Mouse (Mus musculus) bone marrow macrophage, adult 2 months (primary cell): Measurements from ENCODE around the gene Prss16. TPM values are rescaled to one million over a fixed set of nuclear protein-coding genes. Genes with fewer than 3 reads are reported as not detected.
A peak's percentile ranks its signal among the peaks of the same experiment; 100 is the strongest.

Experiments
- H3K27ac ChIP-seq: 2 replicates; pipeline ENCODE4 v1.5.1; 2012; ENCODE audit warnings: low read depth, low read length; ENCODE audit not compliant: insufficient read depth
- H3K4me1 ChIP-seq: 2 replicates; pipeline ENCODE4 v1.6.1; 2012; ENCODE audit warnings: low read length; ENCODE audit not compliant: control insufficient read depth, insufficient read depth
- H3K4me3 ChIP-seq: 2 replicates; pipeline ENCODE4 v1.5.1; 2012; ENCODE audit warnings: mild to moderate bottlenecking, low read length, moderate library complexity; ENCODE audit not compliant: insufficient read depth
- CTCF ChIP-seq: IDR thresholded peaks from 2 replicates; pipeline ENCODE4 v1.5.1; 2012; ENCODE audit warnings: low read depth, mild to moderate bottlenecking, low read length, moderate library complexity
- POLR2A ChIP-seq: IDR thresholded peaks from 2 replicates; pipeline ENCODE4 v1.6.1; 2012; ENCODE audit warnings: mild to moderate bottlenecking, low read depth, low read length, borderline replicate concordance
- polyA plus RNA-seq: library from polyadenylated mRNA; stranded (reverse); fragments of >200 nt; gene quantifications from 2 replicates; pipeline ENCODE4 v1.2.4, GENCODE M21; 2012; ENCODE audit not compliant: missing spikeins, insufficient read depth, insufficient read length

Gene Prss16
- polyA plus RNA-seq, 1 experiment: 3.4 TPM

DNA sequence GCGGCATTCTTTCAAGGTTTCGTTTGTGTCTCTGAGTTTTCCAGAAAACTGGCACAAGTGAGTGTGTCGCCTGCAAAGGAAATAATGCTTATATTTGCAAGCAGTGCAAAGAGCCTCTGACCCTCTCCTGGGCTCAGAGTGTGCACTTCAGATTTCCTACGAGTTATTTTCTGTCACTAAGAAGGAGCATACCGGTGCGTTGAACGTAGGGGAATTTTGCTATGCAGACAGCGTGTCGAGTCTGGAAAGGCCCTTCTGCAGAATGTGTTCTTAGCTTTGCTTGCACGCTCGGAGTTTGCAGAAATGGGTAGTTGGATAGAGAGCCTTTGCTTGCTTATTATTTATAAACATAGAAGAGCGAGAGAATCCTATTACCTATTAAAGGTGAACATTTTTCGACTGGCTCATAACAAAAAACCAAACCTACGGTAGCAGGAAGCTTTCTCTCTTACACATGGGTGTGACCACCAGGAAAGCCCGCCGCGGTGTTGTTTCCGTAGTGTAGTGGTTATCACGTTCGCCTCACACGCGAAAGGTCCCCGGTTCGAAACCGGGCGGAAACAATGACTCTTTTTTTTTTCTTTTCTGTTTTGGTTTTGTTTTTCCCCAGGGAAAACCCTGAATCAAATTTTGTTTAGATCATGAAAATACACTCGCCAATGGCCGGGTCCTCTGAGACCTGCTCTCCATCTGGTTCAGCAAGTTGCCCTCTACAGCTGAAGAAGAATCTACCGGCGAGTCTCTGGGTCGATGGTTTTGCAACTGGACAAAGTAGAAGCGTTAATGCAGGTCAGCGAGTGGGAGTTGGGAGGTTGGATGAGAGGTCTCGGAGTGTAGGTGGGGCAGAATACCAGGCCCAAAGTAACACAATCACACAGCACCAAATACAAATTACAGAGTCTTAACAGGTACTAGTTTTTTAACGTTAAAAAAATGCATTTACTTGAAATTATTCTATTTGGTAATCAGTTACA lies 16.8 kb upstream of the Prss16 start:
- Histone ChIP-seq H3K27ac (no peak overlapping the region), H3K4me1 (no peaks in the 10 kb centered on the region), H3K4me3 (peak overlapping the region; percentile 58)
- TF ChIP-seq CTCF (no peak), POLR2A (no peak)

GRCm38 (mm10) chr13:22022241-22022640 lies 12.7 kb upstream of the Prss16 start:
- TF ChIP-seq POLR2A (no peak), CTCF (no peak)
- Histone ChIP-seq H3K27ac (no peak overlapping the region), H3K4me1 (peaks cover 4% of the 10 kb centered on the region; the same call in 1 of the 2 replicates), H3K4me3 (peak overlapping the region; percentile 61)

DNA sequence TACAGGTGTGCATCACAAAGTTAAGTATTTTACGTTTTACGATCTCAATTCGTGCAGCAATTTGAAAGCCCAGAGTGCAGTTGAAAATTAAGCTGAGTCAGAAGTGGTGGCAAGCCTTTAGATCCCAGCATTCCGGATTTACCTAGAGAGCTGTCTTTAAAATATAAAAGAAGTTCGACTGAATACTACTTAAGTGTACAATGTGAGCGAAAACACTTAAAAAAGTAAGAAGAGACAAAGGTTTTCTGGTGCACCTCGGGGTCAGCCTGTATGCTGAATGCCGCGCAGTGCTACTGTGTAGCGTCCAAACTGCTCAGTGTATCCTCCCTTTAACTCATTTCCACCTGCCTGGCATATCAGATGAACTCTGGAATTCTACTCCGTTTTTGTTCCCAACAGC lies 12.0 kb upstream of the Prss16 start:
- TF ChIP-seq CTCF (no peak), POLR2A (no peak)
- peak overlapping the region; percentile 13; the same call in 1 of the 2 replicates for H3K27ac ChIP-seq

DNA sequence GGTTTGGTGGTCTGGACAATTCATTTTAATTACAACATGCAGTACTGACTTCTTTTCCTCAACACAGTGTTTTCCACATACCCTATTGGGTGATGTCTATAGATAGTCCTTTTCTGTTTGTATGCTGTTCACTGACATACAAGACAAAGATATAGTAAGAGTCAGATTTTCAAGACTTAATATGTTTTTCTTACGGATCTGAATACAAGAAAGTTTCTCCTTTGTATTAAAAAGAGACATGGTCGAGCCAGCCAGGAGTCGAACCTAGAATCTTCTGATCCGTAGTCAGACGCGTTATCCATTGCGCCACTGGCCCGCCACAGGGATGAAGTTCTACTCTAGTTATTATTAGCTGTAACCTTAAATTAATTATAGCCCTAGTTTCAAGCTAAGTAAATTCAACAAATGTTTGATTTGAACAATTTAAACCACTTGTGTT lies 11.4 kb upstream of the Prss16 start:
- 0 out of 2 replicates have a peak overlapping the region, but pooled peaks have one; percentile 13 for H3K27ac ChIP-seq
- TF ChIP-seq POLR2A (no peak), CTCF (no peak)
- peak overlapping the region; percentile 61 for H3K4me3 ChIP-seq
- H3K4me1 ChIP-seq: peaks cover 4% of the 10 kb centered on the region; the same call in 1 of the 2 replicates

More for the DNA sequence above, 12.0 kb upstream of the Prss16 start:
- H3K4me1 ChIP-seq: peaks cover 4% of the 10 kb centered on the region; the same call in 1 of the 2 replicates
- H3K4me3 ChIP-seq: peak overlapping the region; percentile 61

GRCm38 (mm10) chr13:22019934-22020835 lies 10.6 kb upstream of the Prss16 start:
- no peak overlapping the region for H3K27ac ChIP-seq

DNA sequence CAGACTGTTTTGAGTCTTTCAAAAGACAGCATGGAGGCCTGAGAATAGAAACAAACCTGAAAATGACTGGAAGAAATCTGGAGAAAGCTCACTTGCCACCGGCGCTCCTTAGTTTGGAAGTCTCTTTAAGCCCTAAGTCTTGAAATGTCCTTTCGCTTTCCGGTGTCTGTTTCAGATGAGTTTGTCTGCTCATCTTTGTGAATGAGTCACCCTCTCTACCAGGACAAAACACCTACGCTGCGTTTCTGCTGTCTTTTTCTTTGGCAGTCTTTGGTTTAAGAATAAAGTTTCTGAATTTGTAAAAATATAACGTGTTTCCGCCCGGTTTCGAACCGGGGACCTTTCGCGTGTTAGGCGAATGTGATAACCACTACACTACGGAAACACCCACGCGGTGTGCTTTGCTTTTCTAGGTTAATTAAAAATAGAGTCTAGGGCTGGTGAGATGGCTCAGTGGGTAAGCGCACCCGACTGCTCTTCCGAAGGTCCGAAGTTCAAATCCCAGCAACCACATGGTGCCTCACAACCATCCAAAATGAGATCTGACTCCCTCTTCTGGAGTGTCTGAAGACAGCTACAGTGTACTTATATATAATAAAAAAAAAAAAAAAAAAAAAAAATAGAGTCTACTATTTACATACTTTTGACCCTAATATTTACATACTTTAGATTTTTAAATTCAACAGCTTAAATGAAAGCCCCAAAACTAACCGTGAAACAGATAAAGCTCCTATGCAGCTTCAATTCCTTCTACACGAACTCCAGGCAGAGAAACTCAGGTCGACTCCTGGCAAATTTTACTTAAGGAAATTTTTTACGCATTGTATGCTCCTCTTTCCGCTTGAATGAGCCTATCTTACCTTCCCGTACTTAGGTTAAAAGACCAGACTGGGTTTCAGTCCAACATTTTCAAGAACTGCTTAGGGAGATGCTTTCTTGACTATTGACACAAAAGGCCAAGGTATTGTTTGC lies 6.2 kb upstream of the Prss16 start:
- Histone ChIP-seq H3K4me1 (peaks cover 10% of the 10 kb centered on the region), H3K27ac (no peak overlapping the region), H3K4me3 (peak overlapping the region; percentile 39)
- TF ChIP-seq CTCF (no peak), POLR2A (no peak)

More at GRCm38 (mm10) chr13:22019934-22020835, 10.6 kb upstream of the Prss16 start:
- TF ChIP-seq POLR2A: no peak
- TF ChIP-seq CTCF: no peak
- Histone ChIP-seq H3K4me3 (peak overlapping the region; percentile 57), H3K4me1 (peaks cover 4% of the 10 kb centered on the region; the same call in 1 of the 2 replicates)

DNA sequence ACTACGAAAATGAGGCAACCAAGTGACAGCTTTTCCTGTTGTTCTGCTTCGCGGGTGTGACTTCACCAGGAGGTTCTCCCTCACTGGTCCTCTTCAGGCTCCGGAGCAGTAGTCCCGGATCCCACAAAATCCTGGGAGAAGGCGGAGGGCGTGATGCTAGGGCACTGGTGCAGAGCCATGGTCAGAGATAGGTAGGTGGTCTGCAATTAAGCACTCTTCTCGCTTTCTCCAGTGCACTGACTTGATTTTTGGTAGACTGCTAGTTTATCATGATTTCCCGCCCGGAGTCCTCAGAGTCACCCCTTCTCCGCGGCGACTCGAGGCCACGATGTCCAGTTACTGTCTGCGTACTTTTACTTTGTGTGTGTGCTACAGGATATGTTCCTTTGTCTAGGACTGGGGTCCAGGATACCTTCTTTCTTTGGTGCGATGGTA lies 4.9 kb upstream of the Prss16 start:
- Histone ChIP-seq H3K4me3 (peak overlapping the region; percentile 51), H3K27ac (no peak overlapping the region), H3K4me1 (peaks cover 10% of the 10 kb centered on the region)
- no peak for TF ChIP-seq POLR2A
- TF ChIP-seq CTCF: no peak

DNA sequence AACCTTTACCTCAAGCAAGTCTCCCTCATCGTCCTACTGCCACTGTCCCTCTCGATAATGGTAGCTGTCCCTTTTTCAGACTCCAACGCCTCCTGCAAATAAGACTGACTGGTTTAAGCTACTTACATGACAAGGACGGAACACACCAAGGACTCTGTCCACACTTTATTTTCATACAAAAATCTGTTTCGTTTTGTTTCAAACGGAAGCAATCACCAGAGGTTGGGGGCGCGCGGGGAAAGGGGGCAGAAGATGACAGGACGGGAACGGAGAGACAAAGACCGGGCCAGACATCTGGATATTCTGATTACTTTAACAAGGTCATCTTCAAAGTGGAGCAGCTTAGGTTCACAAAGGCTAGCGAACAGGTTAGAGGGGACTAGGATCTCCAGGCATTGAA lies 4.2 kb upstream of the Prss16 start:
- Histone ChIP-seq H3K4me3 (peak overlapping the region; percentile 25; the same call in 1 of the 2 replicates), H3K27ac (no peak overlapping the region), H3K4me1 (peaks cover 11% of the 10 kb centered on the region)
- TF ChIP-seq POLR2A (no peak), CTCF (no peak)

DNA sequence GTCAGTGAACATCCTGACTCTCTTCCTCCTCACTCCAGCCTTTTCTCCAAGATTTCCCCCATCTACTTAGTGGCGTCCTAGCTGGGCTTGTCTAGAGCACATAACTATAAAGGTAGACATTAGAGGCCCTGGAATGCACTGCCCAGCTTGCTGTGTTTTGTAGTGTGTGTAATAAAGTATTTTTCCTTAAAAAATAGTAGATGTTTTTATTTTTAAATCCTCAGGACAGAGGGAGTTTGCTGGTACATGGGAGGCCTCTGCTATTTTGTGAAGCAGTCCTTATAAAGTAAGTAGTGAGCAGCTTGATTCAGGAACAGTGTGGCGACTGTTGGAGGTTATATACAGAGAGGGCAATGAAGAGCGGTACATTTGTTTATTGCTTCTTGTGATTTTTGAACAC lies 835 bp downstream of the Prss16 start:
- Histone ChIP-seq H3K4me3 (no peak overlapping the region), H3K4me1 (peaks cover 12% of the 10 kb centered on the region), H3K27ac (no peak overlapping the region)
- TF ChIP-seq CTCF: no peak
- TF ChIP-seq POLR2A: no peak
